Mouse (Mus musculus) midbrain, embryonic 15.5 days (tissue): ENCODE data around the gene Atg13. TPM values are rescaled to one million over a fixed set of nuclear protein-coding genes. Genes with fewer than 3 reads are reported as not detected.

ENCODE experiments used
- polyA plus RNA-seq: library from polyadenylated mRNA; unstranded; fragments of >200 nt; fragmentation: Nextera tagmentation; extraction: Ambion mirVana; gene quantifications from 2 replicates; pipeline ENCODE4 v1.2.1, GENCODE M21; 2015

Atg13 gene
- polyA plus RNA-seq, 1 experiment from 2014 or later, result 41.1 TPM

Other genes starting within 250 kb of the Atg13 start
- 109 and 115 TPM in 2 replicates for gene Ckap5, start 183.8 kb downstream of the Atg13 start, polyA plus RNA-seq
- gene F2, start 74.2 kb downstream of the Atg13 start, polyA plus RNA-seq, result 0.21 and 0.33 TPM in 2 replicates
- 15.3 and 18.3 TPM in 2 replicates for gene Zfp408, start 60.8 kb downstream of the Atg13 start, polyA plus RNA-seq
- gene Arhgap1, start 60.7 kb downstream of the Atg13 start, polyA plus RNA-seq, result 97.9 and 99.9 TPM in 2 replicates
- gene Harbi1, start 276 bp upstream of the Atg13 start, polyA plus RNA-seq, result 19.1 and 20.9 TPM in 2 replicates
- 29.8 and 30.3 TPM in 2 replicates for gene Ambra1, start 19.6 kb upstream of the Atg13 start, polyA plus RNA-seq
- gene Chrm4, start 216.7 kb upstream of the Atg13 start, polyA plus RNA-seq, result 0.57 and 0.66 TPM in 2 replicates
- gene Mdk, start 221.7 kb upstream of the Atg13 start, polyA plus RNA-seq, result 132 and 158 TPM in 2 replicates
- gene Gm9821, start 235.1 kb upstream of the Atg13 start, polyA plus RNA-seq, result 0.20 and 0.31 TPM in 2 replicates